Mouse (Mus musculus) stomach, postnatal 0 days (tissue): ENCODE measurements around the gene Wdr92. TPM values are rescaled to one million over a fixed set of nuclear protein-coding genes. Genes with fewer than 3 reads are reported as not detected.
"Not testable (repeated sequence)": the region's sequence is repeated elsewhere in the genome, so short reads cannot be mapped to it uniquely, and the experiment has no call there.

Experiments
- ATAC-seq: fragments of 200-750 bp; cut with Nextera tagmentation; 2 replicates; pipeline ENCODE4 v1.8.0; 2017; ENCODE audit not compliant: low FRiP score, low TSS enrichment
- DNase-seq: peaks from one replicate; pipeline ENCODE4 v3.0.0-alpha.2; 2016; ENCODE audit warnings: low spot score
- H3K27ac ChIP-seq: fragments of 300-500 bp; sonication (generic); replicated peaks from 2 replicates; pipeline ENCODE4 v1.5.1; 2014; ENCODE audit warnings: mild to moderate bottlenecking, control low read depth
- H3K27me3 ChIP-seq: fragments of 300-500 bp; sonication (generic); 2 replicates; pipeline ENCODE4 v1.6.1; 2014; ENCODE audit warnings: low read length; ENCODE audit not compliant: control insufficient read depth, insufficient read depth
- H3K36me3 ChIP-seq: fragments of 300-500 bp; sonication (generic); 2 replicates; pipeline ENCODE4 v1.6.1; 2014; ENCODE audit warnings: low read length, mixed read lengths; ENCODE audit not compliant: control insufficient read depth, insufficient read depth
- H3K4me1 ChIP-seq: fragments of 300-500 bp; sonication (generic); replicated peaks from 2 replicates; pipeline ENCODE4 v1.6.1; 2014; ENCODE audit warnings: antibody characterized with exemption; ENCODE audit not compliant: control insufficient read depth, insufficient read depth
- H3K4me2 ChIP-seq: fragments of 300-500 bp; sonication (generic); replicated peaks from 2 replicates; pipeline ENCODE4 v1.6.1; 2014; ENCODE audit warnings: low read depth, mild to moderate bottlenecking, control low read depth, moderate library complexity
- H3K4me3 ChIP-seq: fragments of 300-500 bp; sonication (generic); 2 replicates; pipeline ENCODE4 v1.5.1; 2014; ENCODE audit warnings: low read depth, low read length, control low read depth
- H3K9ac ChIP-seq: fragments of 300-500 bp; sonication (generic); 2 replicates; pipeline ENCODE4 v1.6.1; 2014; ENCODE audit warnings: mild to moderate bottlenecking, low read length, control low read depth, mixed read lengths
- H3K9me3 ChIP-seq: fragments of 300-500 bp; sonication (generic); 2 replicates; pipeline ENCODE4 v1.6.1; 2016; ENCODE audit warnings: low read length; ENCODE audit not compliant: control insufficient read depth
- CTCF ChIP-seq: IDR thresholded peaks from 2 replicates; pipeline ENCODE4 v1.5.1; 2016; ENCODE audit warnings: antibody characterized with exemption, low read depth, mild to moderate bottlenecking, moderate library complexity
- EP300 ChIP-seq: optimal IDR thresholded peaks from 2 replicates; pipeline ENCODE3; 2016; ENCODE audit warnings: antibody characterized with exemption
- WGBS: fragments of 180-500 bp; shearing (Covaris S2); extraction: QIAGEN DNeasy Blood & Tissue Kit; methylation state at CpG from one replicate; pipeline ENCODE4 v1.1.7; 2014; 5-methylcytosine and 5-hydroxymethylcytosine counted together
- polyA plus RNA-seq: library from polyadenylated mRNA; unstranded; fragments of >200 nt; fragmentation: Nextera tagmentation; extraction: Ambion mirVana; gene quantifications from 2 replicates; pipeline ENCODE4 v1.2.1, GENCODE M21; 2015

Gene Wdr92
- polyA plus RNA-seq, 1 experiment from 2014 or later = 16.6 TPM

- Histone ChIP-seq H3K4me1 (no peaks in the 10 kb centered on the region; the same call in none of the 2 replicates), H3K4me3 (peak overlapping the region; percentile 90), H3K27ac (peak overlapping the region; percentile 83), H3K36me3 (no peaks in the 10 kb centered on the region), H3K9me3 (no peaks in the 10 kb centered on the region), H3K9ac (peak overlapping the region; percentile 85), H3K27me3 (no peaks in the 10 kb centered on the region), H3K4me2 (peak overlapping the region; percentile 71)
- ATAC-seq = no peak
- 3% methylated on average over 10 of the region's 10 CpGs for WGBS
- TF ChIP-seq CTCF (no peak), EP300 (no peak)
- no peak for DNase-seq
Observed at GRCm38 (mm10) chr11:17212141-17212495, 30.2 kb downstream of the Wdr92 start.

- Histone ChIP-seq H3K9ac (no peak overlapping the region; the same call in 1 of the 2 replicates), H3K9me3 (no peaks in the 10 kb centered on the region), H3K4me1 (no peaks in the 10 kb centered on the region; the same call in none of the 2 replicates), H3K4me3 (no peak overlapping the region), H3K4me2 (peak overlapping the region; percentile 71), H3K27me3 (no peaks in the 10 kb centered on the region), H3K36me3 (no peaks in the 10 kb centered on the region), H3K27ac (no peak overlapping the region)
- no peak for DNase-seq
- 45% methylated on average over 5 of the region's 5 CpGs for WGBS
- TF ChIP-seq CTCF (no peak), EP300 (no peak)
- no peak for ATAC-seq
Observed at GRCm38 (mm10) chr11:17212903-17213509, 31.1 kb downstream of the Wdr92 start.

- no peak for DNase-seq
- H3K4me1 ChIP-seq = no peaks in the 10 kb centered on the region; the same call in none of the 2 replicates
- no peak for TF ChIP-seq CTCF
- TF ChIP-seq EP300 = no peak
- H3K27ac ChIP-seq = no peak overlapping the region
- no peak for ATAC-seq
- no peaks in the 10 kb centered on the region for H3K27me3 ChIP-seq
- H3K4me2 ChIP-seq = no peak overlapping the region
- no peak overlapping the region for H3K9ac ChIP-seq
- H3K9me3 ChIP-seq = no peaks in the 10 kb centered on the region
- no peak overlapping the region for H3K4me3 ChIP-seq
- H3K36me3 ChIP-seq = no peaks in the 10 kb centered on the region
- WGBS = 87% methylated on average over 3 of the region's 3 CpGs
Observed at GRCm38 (mm10) chr11:17215475-17215874, 33.6 kb downstream of the Wdr92 start.

GRCm38 (mm10) chr11:17221126-17221525 lies 39.2 kb downstream of the Wdr92 start:
- H3K4me3 ChIP-seq = no peak overlapping the region
- no peak overlapping the region for H3K27ac ChIP-seq
- TF ChIP-seq CTCF (no peak), EP300 (no peak)
- no peaks in the 10 kb centered on the region for H3K4me1 ChIP-seq
- ATAC-seq (no peak), DNase-seq (no peak)
- H3K27me3 ChIP-seq = no peaks in the 10 kb centered on the region
- H3K9ac ChIP-seq = no peak overlapping the region
- H3K4me2 ChIP-seq = no peak overlapping the region
- WGBS = 92% methylated on average over 8 of the region's 8 CpGs
- no peaks in the 10 kb centered on the region for H3K9me3 ChIP-seq
- peaks cover under 1% of the 10 kb centered on the region; the same call in 1 of the 2 replicates for H3K36me3 ChIP-seq

GRCm38 (mm10) chr11:17232792-17233191 lies 50.9 kb downstream of the Wdr92 start:
- no peaks in the 10 kb centered on the region for H3K4me1 ChIP-seq
- no peaks in the 10 kb centered on the region for H3K27me3 ChIP-seq
- H3K9ac ChIP-seq = no peak overlapping the region
- peaks cover 7% of the 10 kb centered on the region; the same call in 1 of the 2 replicates for H3K36me3 ChIP-seq
- no peak overlapping the region for H3K4me3 ChIP-seq
- H3K27ac ChIP-seq = no peak overlapping the region
- ATAC-seq = no peak
- TF ChIP-seq EP300 = no peak
- TF ChIP-seq CTCF = no peak
- H3K9me3 ChIP-seq = no peaks in the 10 kb centered on the region
- no peak for DNase-seq
- 58% methylated on average over 5 of the region's 5 CpGs for WGBS
- H3K4me2 ChIP-seq = no peak overlapping the region

GRCm38 (mm10) chr11:17236449-17237037 lies 54.6 kb downstream of the Wdr92 start:
- TF ChIP-seq CTCF (no peak), EP300 (no peak)
- H3K4me1 ChIP-seq = no peaks in the 10 kb centered on the region
- no peak overlapping the region for H3K4me3 ChIP-seq
- no peak overlapping the region for H3K4me2 ChIP-seq
- H3K27ac ChIP-seq = no peak overlapping the region
- WGBS = 76% methylated on average over 5 of the region's 5 CpGs
- DNase-seq = no peak
- H3K27me3 ChIP-seq = no peaks in the 10 kb centered on the region
- H3K9ac ChIP-seq = no peak overlapping the region
- ATAC-seq = no peak
- no peaks in the 10 kb centered on the region for H3K9me3 ChIP-seq
- peaks cover 7% of the 10 kb centered on the region; the same call in 1 of the 2 replicates for H3K36me3 ChIP-seq

GRCm38 (mm10) chr11:17238598-17238997 lies 56.7 kb downstream of the Wdr92 start:
- DNase-seq, H3K9ac ChIP-seq, H3K4me2 ChIP-seq, H3K27ac ChIP-seq, H3K36me3 ChIP-seq, H3K27me3 ChIP-seq, H3K4me1 ChIP-seq, ATAC-seq, H3K4me3 ChIP-seq, H3K9me3 ChIP-seq: not testable (repeated sequence)
- WGBS = 82% methylated on average over 5 of the region's 5 CpGs
